Mouse (Mus musculus): ENCODE measurements at regions not wholly inside any gene's neighbourhood (a gene's known extent, or its start where the extent isn't known, plus 50 kb on each side); places are given as distances from the start of the nearest gene placed in this dataset.

DNA sequence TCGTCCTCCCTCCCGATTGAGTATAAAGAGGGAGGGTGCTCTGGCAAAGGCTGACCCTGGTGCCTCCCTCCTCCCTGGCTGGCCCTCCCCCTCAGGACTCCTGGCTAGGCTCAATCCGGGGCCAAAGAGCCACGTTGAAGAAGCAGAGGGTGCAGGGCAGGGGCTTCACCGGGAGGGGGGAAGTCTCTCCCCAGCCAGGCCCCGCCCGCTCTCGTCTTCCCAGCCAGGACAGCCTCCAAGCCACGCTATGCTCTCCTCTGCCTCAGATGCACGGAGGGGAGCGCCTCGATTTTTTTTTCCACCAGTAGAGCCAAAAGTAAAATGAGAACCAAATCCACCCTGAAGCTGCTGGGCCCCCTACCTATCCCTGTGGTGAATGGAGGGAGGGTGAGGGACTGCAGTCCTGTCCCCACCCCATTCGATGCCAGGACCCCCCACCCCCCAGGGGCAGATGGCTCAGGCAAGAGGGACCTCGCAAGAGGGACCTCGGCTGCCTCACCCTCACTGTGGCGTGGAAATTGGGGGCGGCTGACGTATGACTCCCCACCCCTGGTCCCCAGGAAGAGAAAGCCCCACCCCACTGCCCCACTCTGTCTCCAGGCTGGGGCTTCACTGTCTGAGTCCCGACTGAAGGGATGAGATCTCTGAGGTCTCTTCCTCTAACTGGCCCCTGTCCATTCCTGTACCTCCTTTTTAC is 53.2 kb upstream of the Col1a1 start:
- no peak overlapping the region for H3K4me3 ChIP-seq (replicated peaks; ENCODE audit: control insufficient read depth, low read depth, low read length)
- WGBS, result 10% methylated on average over 19 of the region's 19 CpGs
- H3K4me1 ChIP-seq (ENCODE audit: control insufficient read depth, insufficient read depth, low read length), result no peaks in the 10 kb centered on the region; the same call in 1 of the 2 replicates
- TF ChIP-seq CTCF (IDR thresholded peaks at IDR 0.05; ENCODE audit: control insufficient read depth, insufficient read depth, low read length) (no peak), POLR2A (IDR thresholded peaks at IDR 0.05; ENCODE audit: borderline replicate concordance, control insufficient read depth, low read depth, low read length) (no peak)
- H3K27ac ChIP-seq (ENCODE audit: control insufficient read depth, insufficient read depth, low read depth, low read length, poor library complexity), result no peak overlapping the region

DNA sequence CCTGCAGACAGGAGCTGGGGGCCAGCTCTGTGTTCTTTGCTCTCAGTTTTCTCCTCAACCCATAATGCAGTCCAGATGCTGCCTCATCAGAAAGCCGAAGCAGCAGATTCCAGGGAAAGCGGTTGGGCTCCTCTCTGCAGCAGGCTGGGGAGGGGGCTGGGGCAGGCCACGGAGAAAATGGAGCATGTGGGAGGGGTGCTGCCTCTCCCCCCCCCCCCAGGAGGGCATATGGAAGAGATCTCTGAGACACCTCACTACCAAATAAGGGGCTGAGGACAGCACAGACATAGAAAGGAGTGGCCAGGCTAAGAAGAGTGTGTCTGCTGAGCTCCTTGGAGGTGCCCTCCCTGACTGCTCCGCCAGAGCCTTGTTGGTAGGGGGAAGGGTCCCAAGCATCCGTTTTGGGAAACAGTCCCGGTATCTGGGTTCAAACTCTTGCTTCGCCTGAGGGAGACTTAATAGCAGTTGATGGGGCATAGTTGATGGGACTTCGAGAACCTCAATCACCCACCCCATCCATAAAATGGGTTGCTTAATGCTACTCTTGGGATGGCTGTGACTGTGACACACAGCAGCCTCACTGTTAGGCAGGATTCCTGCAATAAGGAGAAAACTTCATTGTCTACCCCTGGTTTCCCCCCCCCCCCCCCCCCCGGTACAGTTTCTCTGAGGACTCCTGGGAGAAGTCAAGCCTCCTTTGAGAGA is 53.9 kb upstream of the Col1a1 start:
- Histone ChIP-seq H3K27ac (ENCODE audit: control insufficient read depth, insufficient read depth, low read depth, low read length, poor library complexity) (no peak overlapping the region), H3K4me1 (ENCODE audit: control insufficient read depth, insufficient read depth, low read length) (no peaks in the 10 kb centered on the region; the same call in 1 of the 2 replicates), H3K4me3 (replicated peaks; ENCODE audit: control insufficient read depth, low read depth, low read length) (no peak overlapping the region)
- 23% methylated on average over 9 of the region's 9 CpGs for WGBS
- TF ChIP-seq CTCF (IDR thresholded peaks at IDR 0.05; ENCODE audit: control insufficient read depth, insufficient read depth, low read length) (no peak), POLR2A (IDR thresholded peaks at IDR 0.05; ENCODE audit: borderline replicate concordance, control insufficient read depth, low read depth, low read length) (no peak)

DNA sequence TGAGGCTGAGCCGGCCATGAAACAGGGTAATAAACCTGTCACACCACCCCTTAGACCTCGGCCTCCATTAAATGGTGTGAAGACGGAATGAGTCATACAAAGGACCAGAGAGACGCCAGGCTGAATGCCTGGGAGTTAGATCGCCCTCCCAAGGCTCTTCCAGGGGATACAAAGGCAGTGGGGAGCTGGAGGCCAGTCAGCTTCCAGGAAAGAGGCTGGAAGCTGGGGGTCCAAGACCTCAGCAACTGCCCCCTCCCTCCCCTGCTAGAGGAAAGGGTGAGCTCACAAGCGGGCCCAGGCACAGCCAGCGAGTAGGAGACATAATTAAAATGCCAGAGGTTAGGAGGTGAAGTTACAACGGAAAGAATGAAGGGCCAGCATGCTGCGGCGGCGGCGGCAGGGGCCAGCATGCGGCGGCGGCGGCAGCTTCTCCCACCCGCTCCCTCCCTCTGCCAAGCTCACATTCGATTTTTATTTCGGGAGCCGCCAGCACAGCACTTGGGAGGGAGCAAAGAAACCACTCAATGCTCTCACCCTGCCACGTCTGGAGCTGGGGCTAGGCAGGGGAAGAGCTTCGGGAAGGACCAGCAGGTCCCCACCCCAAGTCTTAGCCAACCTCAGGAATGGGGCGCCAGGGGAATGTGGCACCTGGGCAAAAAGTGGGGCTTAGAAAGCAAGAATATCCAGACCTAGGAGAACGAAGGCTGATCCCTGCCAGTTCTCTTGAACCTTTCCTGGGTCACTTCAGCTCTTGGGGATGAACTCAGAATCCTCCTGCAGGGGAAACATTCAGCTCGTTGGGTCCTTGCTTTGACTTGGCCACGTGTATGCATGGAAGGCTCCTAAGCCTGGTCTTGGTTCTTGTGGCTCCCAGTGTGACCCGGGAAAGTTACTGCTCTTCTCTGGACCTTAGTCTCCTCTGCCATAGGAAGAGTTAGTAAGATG is 54.9 kb upstream of the Col1a1 start:
- Histone ChIP-seq H3K27ac (ENCODE audit: control insufficient read depth, insufficient read depth, low read depth, low read length, poor library complexity) (no peak overlapping the region), H3K4me1 (ENCODE audit: control insufficient read depth, insufficient read depth, low read length) (no peaks in the 10 kb centered on the region), H3K4me3 (replicated peaks; ENCODE audit: control insufficient read depth, low read depth, low read length) (no peak overlapping the region)
- TF ChIP-seq POLR2A (IDR thresholded peaks at IDR 0.05; ENCODE audit: borderline replicate concordance, control insufficient read depth, low read depth, low read length), result no peak
- no peak for TF ChIP-seq CTCF (IDR thresholded peaks at IDR 0.05; ENCODE audit: control insufficient read depth, insufficient read depth, low read length)
- 10% methylated on average over 27 of the region's 27 CpGs for WGBS

DNA sequence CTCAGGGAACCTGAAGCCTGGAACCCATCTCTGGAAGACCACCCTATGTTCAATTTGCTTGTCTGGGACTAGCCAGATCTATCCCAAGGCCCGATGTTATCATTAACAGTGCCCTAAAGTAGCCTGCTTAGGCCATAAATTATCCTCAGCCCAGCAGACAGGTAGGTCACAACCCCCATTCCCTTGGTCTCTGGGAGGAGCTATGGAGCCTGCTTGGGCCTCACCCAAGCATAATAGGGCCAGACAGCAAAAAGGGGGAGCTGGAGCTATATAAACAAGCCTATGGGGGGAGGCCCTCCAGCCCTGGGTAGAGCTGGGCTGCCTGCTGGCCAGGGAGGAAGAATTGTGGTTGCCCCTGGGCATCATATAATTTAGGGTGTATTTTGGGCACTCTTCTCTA is 59.3 kb upstream of the Col1a1 start:
- H3K4me1 ChIP-seq (ENCODE audit: control insufficient read depth, insufficient read depth, low read length), result no peaks in the 10 kb centered on the region
- TF ChIP-seq POLR2A (IDR thresholded peaks at IDR 0.05; ENCODE audit: borderline replicate concordance, control insufficient read depth, low read depth, low read length), result no peak
- no peak for TF ChIP-seq CTCF (IDR thresholded peaks at IDR 0.05; ENCODE audit: control insufficient read depth, insufficient read depth, low read length)
- H3K27ac ChIP-seq (ENCODE audit: control insufficient read depth, insufficient read depth, low read depth, low read length, poor library complexity), result no peak overlapping the region
- 25% methylated on average over 1 of the region's 1 CpGs for WGBS
- H3K4me3 ChIP-seq (replicated peaks; ENCODE audit: control insufficient read depth, low read depth, low read length), result no peak overlapping the region

DNA sequence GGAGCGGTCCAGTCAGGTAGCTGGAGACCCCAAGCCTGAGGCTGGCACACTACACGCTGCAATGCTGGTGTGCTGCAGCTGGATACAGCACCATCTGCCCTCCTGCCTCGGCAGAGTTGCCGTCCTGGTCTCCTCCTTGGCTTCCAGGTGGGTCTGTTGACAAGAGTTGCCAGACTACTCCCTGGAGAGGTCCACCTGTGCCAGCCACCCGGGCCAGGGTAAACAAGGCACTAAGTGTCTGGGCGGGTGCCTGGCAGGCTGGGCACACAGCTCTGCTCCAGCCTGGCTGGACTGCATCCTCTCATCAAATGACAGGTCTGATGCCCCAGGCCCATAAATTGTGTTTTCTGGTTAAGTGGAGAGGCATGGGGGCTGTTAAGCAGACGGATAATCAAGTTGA is 61.0 kb upstream of the Col1a1 start:
- Histone ChIP-seq H3K4me1 (ENCODE audit: control insufficient read depth, insufficient read depth, low read length) (no peaks in the 10 kb centered on the region), H3K4me3 (replicated peaks; ENCODE audit: control insufficient read depth, low read depth, low read length) (no peak overlapping the region), H3K27ac (ENCODE audit: control insufficient read depth, insufficient read depth, low read depth, low read length, poor library complexity) (no peak overlapping the region)
- WGBS, result 61% methylated on average over 7 of the region's 7 CpGs
- TF ChIP-seq CTCF (IDR thresholded peaks at IDR 0.05; ENCODE audit: control insufficient read depth, insufficient read depth, low read length) (no peak), POLR2A (IDR thresholded peaks at IDR 0.05; ENCODE audit: borderline replicate concordance, control insufficient read depth, low read depth, low read length) (no peak)

DNA sequence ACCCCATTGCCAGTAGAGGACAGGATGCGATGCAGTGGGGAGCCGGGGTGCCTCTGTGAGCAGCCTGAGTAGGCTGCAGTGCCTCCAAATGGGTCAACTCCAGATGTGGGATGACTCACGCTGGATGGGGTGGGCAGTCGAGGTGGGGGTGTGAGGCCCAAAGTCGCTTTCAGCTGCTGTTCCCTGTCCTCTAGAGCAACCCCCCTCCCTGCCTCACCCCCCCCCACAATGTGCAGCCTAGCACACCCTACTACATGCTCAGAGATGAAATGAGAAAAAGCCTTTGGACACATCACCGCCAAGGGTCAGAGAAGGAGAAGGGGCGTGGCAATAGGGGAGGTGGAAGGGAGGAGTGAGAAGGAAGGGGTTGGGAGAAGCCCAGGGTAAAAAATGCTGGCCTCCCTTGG is 61.9 kb upstream of the Col1a1 start:
- 17% methylated on average over 7 of the region's 7 CpGs for WGBS
- H3K4me1 ChIP-seq (ENCODE audit: control insufficient read depth, insufficient read depth, low read length), result no peaks in the 10 kb centered on the region
- H3K4me3 ChIP-seq (replicated peaks; ENCODE audit: control insufficient read depth, low read depth, low read length), result no peak overlapping the region
- TF ChIP-seq CTCF (IDR thresholded peaks at IDR 0.05; ENCODE audit: control insufficient read depth, insufficient read depth, low read length) (no peak), POLR2A (IDR thresholded peaks at IDR 0.05; ENCODE audit: borderline replicate concordance, control insufficient read depth, low read depth, low read length) (no peak)
- no peak overlapping the region for H3K27ac ChIP-seq (ENCODE audit: control insufficient read depth, insufficient read depth, low read depth, low read length, poor library complexity)

DNA sequence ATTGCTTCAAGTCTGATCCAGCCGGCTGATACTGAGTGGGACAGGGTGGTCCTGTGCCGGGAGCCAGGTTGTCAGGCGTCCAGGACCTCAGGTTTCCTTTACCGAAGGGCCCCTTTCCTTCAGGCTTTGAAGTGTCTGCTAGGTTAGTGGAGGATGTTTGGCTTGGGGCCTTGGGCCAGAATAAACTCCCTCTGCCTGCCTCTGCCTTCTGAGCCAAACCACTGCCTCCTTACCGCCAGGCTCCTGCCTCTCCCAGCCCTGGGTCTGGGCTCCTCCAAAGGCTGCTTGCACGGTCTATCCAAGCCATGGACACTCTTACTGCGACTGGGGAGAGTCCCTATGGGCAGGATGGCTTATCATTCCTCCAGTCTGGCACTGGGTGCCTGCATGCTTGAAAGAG is 62.3 kb upstream of the Col1a1 start:
- Histone ChIP-seq H3K4me3 (replicated peaks; ENCODE audit: control insufficient read depth, low read depth, low read length) (no peak overlapping the region), H3K4me1 (ENCODE audit: control insufficient read depth, insufficient read depth, low read length) (no peaks in the 10 kb centered on the region), H3K27ac (ENCODE audit: control insufficient read depth, insufficient read depth, low read depth, low read length, poor library complexity) (no peak overlapping the region)
- WGBS, result 10% methylated on average over 7 of the region's 7 CpGs
- TF ChIP-seq POLR2A (IDR thresholded peaks at IDR 0.05; ENCODE audit: borderline replicate concordance, control insufficient read depth, low read depth, low read length), result no peak
- no peak for TF ChIP-seq CTCF (IDR thresholded peaks at IDR 0.05; ENCODE audit: control insufficient read depth, insufficient read depth, low read length)

DNA sequence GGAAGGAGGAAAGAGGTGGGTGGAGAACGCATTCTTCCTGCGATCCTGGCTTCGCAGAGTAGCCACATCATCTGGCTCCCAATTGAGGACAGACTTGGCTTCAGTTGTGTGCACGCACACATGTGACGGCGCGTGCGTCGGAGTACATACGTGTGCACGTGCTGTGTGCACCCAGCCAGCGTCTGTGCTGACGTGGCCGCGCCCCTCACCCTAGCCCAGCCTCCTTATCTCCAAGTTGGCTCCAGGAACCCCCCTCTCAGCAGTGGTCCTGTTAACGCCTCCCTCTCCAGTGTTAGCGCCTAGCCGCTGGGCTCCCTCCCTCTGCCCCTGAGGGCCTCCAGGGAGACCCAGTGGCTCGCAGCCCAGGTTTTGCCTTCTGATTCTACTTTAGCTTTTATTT is 63.1 kb upstream of the Col1a1 start:
- no peak for TF ChIP-seq CTCF (IDR thresholded peaks at IDR 0.05; ENCODE audit: control insufficient read depth, insufficient read depth, low read length)
- TF ChIP-seq POLR2A (IDR thresholded peaks at IDR 0.05; ENCODE audit: borderline replicate concordance, control insufficient read depth, low read depth, low read length), result no peak
- Histone ChIP-seq H3K4me3 (replicated peaks; ENCODE audit: control insufficient read depth, low read depth, low read length) (no peak overlapping the region), H3K27ac (ENCODE audit: control insufficient read depth, insufficient read depth, low read depth, low read length, poor library complexity) (no peak overlapping the region), H3K4me1 (ENCODE audit: control insufficient read depth, insufficient read depth, low read length) (no peaks in the 10 kb centered on the region)
- WGBS, result 3% methylated on average over 19 of the region's 19 CpGs
